Mouse (Mus musculus): Measurements from ENCODE around the gene Dach1.

Dach1 gene

GRCm38 (mm10) chr14:98108764-98109163, 60.8 kb downstream of the Dach1 start:
- DNase-seq, result peak in 1 of 2 experiments; percentile 8

DNA sequence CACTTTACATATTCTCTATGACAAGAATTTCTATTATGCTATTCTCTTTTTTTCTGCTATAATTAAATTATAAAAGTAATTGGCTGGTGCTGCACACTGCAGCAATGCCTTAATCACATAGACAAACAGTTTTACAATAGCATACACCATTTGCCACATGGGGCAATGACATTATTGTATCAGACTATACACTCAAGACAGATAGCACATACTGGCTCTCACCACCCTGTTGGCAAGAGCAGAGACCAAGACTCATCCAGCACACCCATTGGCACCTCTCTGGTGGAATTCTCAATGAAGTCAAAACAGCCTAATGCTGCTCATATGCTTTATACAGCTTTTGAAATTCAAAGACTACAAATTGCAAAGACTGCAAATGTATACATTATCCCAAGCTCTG, 63.4 kb downstream of the Dach1 start:
- DNase-seq, result no peak

DNA sequence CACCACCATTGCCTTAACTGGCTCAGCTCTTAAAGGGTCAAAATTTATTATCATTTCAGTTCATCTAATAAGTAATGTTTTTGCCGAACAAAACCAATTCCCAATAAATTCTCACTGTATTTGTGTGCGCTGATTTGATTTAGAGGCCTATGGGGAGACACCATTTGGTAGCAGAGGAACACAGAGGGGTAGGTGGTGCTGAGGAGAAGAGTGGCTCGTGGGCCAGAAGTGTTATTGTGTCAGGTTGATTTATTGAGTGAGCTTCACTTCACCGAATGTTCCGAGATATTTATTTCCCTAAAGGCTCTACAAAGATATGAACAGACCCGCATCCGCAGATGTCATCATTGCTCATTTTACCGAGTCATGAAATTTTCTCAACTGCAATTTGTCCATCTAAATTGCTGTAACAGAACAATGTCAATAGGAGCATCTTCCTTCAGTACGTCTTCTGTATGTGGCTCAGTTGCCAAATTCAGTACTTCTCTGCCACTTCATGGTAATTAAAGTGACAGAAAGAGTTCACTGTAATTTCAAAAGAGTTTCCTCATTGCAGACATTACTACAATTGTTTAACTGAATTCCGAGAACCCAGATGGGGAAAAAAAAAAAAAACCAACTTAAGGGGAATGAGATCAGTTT, 65.1 kb downstream of the Dach1 start:
- no peak for DNase-seq

DNA sequence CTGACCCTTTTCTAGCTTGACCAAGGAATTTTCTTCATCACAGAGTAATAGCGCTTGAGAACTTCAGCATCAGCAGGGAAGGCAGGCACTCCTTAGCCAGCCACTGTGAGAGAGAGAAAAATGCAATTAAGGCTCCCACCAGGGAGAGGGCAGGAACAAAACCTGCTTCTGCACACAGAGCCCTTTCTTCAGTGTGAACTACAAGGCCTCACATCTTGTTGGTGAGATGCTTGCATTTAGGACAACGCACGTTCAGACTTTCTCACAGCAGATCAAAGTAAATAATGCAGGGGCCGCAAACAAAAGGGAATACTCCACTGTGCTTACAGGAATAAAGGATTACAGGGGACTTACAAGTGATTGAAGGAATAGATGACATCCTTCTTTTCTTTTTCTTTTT, 74.3 kb downstream of the Dach1 start:
- no peak for DNase-seq

GRCm38 (mm10) chr14:98089246-98089645, 80.3 kb downstream of the Dach1 start:
- DNase-seq, result no peak

DNA sequence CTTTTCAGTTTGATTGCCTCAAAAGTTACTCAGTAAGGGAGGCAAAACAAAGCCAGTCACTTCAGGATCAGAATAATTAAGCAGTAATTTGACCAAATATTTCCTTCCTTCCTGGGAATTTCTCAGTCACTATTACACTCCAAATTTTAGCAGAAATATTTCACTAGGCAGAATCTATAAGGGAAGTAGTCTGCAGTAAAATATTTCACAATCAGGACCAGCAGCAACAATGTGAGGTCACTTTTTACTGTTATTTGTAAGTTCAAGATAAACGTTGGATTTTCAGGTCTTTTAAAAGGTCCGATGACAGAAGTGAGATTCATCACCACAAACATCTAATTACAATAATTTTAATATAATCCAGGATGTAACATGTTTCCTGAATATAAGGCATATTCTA, 82.2 kb downstream of the Dach1 start:
- no peak for DNase-seq

- no peak for DNase-seq
Measured at GRCm38 (mm10) chr14:98086794-98087193, 82.8 kb downstream of the Dach1 start.

GRCm38 (mm10) chr14:98085141-98085540, 84.4 kb downstream of the Dach1 start:
- no peak for DNase-seq

- no peak for DNase-seq
Measured at GRCm38 (mm10) chr14:98084720-98085119, 84.8 kb downstream of the Dach1 start.

GRCm38 (mm10) chr14:98083419-98083818, 86.1 kb downstream of the Dach1 start:
- no peak for DNase-seq

DNA sequence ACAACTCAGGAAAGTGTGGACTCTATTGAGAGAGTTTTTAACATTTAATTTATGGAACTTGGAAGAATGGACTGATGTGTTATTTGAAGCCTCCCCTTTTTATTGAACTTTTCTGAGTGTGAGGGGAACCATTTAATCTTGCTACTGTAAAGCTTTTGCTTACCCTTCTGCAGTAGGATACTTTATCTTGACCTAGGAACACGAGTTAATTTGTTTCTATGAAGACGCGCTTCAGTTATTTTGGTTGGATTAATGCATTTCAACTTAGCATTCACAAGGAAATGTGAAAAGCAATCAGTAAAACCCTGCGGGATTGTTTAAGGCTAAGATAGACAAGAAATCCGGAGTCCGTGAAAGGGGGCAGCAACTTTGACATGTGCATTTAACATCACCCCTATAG, 89.6 kb downstream of the Dach1 start:
- DNase-seq, result no peak

DNA sequence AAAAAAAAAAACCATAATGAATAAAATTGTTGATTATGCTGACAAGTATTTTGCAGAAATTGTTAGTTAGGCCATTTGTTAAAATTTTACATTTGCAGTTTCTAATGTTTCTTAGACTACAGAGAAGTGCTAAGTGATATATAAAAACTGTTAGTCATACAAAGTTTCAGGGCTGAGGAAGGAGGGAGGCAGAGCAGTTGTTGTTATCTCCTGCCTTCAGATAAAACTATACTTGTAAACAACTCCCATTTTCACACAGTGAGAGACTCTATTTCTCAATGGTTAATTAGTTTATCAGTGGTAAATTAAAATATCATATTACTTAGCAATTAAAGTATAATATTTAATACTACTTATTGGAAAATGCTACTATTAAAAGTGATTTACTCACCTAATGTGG, 91.6 kb downstream of the Dach1 start:
- no peak for DNase-seq

DNA sequence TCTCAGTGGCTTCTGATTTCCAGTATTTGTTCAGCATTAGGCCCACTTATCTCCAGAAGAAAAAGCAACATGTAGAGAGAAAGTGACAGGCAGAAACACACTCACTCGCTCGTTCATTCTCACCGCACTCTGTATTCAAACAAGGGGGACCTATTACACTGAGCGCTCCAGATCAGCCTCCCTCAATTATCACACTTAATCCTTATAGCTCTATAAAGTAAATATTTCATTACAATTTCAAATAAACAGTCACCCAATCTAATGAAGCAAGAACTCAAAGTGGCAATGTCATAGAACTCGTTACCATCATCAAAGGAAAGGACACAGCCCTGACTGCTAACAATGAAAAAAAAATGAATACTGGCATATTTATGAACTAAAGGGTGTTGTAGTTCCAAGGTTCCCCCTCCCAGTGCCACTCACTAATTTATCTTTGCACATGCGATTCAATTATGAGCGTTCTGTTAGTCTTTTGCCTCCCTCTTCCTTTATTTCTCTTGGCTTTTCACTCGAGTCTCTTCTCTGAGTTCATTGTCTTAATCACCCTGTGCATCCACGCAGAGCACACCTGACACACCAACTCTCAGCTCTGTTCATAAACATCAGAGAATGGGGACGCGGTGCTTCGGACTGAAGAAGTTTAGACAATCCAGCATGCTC, 96.0 kb downstream of the Dach1 start:
- DNase-seq, result no peak

- no peak for DNase-seq
Measured at GRCm38 (mm10) chr14:98072647-98073420, 96.7 kb downstream of the Dach1 start.

- DNase-seq, result no peak
Measured at GRCm38 (mm10) chr14:98071877-98072276, 97.7 kb downstream of the Dach1 start.

DNA sequence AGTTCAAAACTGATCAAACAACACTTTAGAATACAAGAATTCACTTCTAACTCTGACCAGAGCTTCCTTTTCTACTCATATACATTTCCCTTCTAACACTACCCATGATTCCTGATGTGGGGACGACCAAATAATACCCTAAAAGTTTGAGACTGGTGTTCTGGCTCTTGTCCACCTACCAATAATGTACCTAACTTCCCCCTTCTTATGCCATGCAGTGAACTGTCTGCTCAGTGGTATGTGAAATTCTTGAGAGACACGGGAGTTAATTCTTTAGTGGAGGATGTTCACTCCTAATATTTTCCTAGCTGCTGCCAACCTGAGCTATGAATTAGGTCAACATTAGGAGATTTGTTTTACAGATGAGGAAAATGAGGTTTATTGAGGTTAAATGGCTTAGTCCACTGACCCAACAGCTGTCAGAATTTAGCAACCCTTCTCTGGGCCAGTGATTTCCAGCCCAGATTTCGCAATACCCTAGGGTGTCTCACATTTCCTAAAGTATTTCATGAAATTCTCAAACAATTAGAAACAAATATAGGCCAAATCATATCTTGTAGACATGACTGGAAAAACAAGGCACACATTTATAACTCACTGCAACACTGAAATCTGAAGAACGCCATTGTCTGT, 102.2 kb downstream of the Dach1 start:
- no peak for DNase-seq

GRCm38 (mm10) chr14:98064190-98064589, 105.4 kb downstream of the Dach1 start:
- DNase-seq, result no peak

GRCm38 (mm10) chr14:98049329-98049728, 120.2 kb downstream of the Dach1 start:
- DNase-seq, result no peak

DNA sequence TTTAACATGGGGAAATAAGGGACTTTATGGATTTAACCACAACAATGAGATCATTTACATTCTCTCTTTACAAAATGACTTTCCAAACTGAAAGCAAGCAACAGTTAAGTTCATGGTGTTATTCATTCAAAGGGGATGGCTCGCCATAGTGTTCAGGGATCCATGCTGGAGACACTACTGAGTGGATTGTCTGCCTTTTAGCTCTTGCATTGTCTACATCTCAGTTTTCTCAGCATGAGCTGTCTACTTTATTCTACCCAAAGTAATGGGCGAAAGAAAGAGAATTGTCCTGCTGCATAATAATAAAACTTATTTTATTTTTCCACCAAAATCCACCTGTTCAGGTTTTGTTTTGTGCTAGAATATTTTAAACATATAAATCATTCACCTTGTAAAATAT, 121.2 kb downstream of the Dach1 start:
- DNase-seq, result no peak

- no peak for DNase-seq
Measured at GRCm38 (mm10) chr14:98047670-98048069, 121.9 kb downstream of the Dach1 start.

GRCm38 (mm10) chr14:98046960-98047359, 122.6 kb downstream of the Dach1 start:
- no peak for DNase-seq

- DNase-seq, result no peak
Measured at GRCm38 (mm10) chr14:98038524-98038923, 131.0 kb downstream of the Dach1 start.

- no peak for DNase-seq
Measured at GRCm38 (mm10) chr14:98037175-98037574, 132.4 kb downstream of the Dach1 start.

- DNase-seq, result no peak
Measured at GRCm38 (mm10) chr14:98035261-98035660, 134.3 kb downstream of the Dach1 start.

Data from cerebellum, postnatal 25 days (tissue).